Mouse (Mus musculus) Patski (cell line): ENCODE results near the gene Grcc10. TPM values are rescaled to one million over a fixed set of nuclear protein-coding genes. Genes with fewer than 3 reads are reported as not detected.

ENCODE experiments used
- ATAC-seq: fragments of 100-300 bp; one replicate; pipeline ENCODE4 v1.8.0; 2021
- CTCF ChIA-PET: fragments of 350-600 bp; sonication (Branson Sonifier 250); formaldehyde crosslinking; loops from one replicate; lab custom pipeline; 2022; ENCODE audit warnings: inconsistent platforms; lab: Charles Lee
- POLR2A ChIA-PET: fragments of 350-600 bp; sonication (Branson Sonifier 250); formaldehyde crosslinking; loops from one replicate; lab custom pipeline; 2022; ENCODE audit warnings: antibody characterized with exemption, inconsistent platforms; lab: Charles Lee
- DNase-seq: peaks from one replicate; pipeline ENCODE4 v3.0.0-alpha.2; 2011; ENCODE audit warnings: low read depth, low spot score
- H3K27me3 ChIP-seq: fragments of 371-371 bp; one replicate; pipeline ENCODE4 v1.5.1; 2021
- CTCF ChIP-seq: fragments of 100-300 bp; IDR thresholded peaks from one replicate; pipeline ENCODE4 v1.5.1; 2021
- in situ Hi-C: fragments of 300-500 bp; cut with MboI; formaldehyde crosslinking; loops from 3 replicates; pipeline ENCODE4 v1.11.1; 2018; ENCODE audit warnings: low pct_unique_long_range_greater_than_20kb, mixed read lengths
- polyA plus RNA-seq: library from polyadenylated mRNA; unstranded; gene quantifications from one replicate; pipeline ENCODE4 v1.2.3, GENCODE M21; 2021

Grcc10 gene
- polyA plus RNA-seq, 1 experiment from 2014 or later: 270 TPM

GRCm38 (mm10) chr6:124770511-124770910 lies 29.3 kb upstream of the Grcc10 start:
- in situ Hi-C loops: loop anchor here (25.0 kb wide), 1 partner anchor 283 kb away; the partner anchor contains the start of gene C1rl

GRCm38 (mm10) chr6:124770013-124770412 lies 28.8 kb upstream of the Grcc10 start:
- no peak for TF ChIP-seq CTCF
- ChIA-PET POLR2A (no interaction called here), CTCF (interaction anchor here (0.9 to 1.5 kb wide), 2 partner anchors 36 to 67 kb away, joined by 3 to 4 read pairs; no protein-coding TSS in a partner anchor)
- no peak for ATAC-seq
- in situ Hi-C loops: loop anchor here (25.0 kb wide), 1 partner anchor 283 kb away; the partner anchor contains the start of gene C1rl
- H3K27me3 ChIP-seq: no peaks in the 10 kb centered on the region
- no peak for DNase-seq

More at GRCm38 (mm10) chr6:124770511-124770910, 29.3 kb upstream of the Grcc10 start:
- ChIA-PET POLR2A (interaction anchor here (0.8 kb wide), 1 partner anchor 24 kb away, joined by 3 read pairs; no protein-coding TSS in a partner anchor), CTCF (interaction anchor here (0.9 to 1.5 kb wide), 3 partner anchors 9 to 68 kb away, joined by 3 to 4 read pairs (median 3); partner anchors contain the start of gene Lrrc23)
- H3K27me3 ChIP-seq: no peaks in the 10 kb centered on the region
- DNase-seq (no peak), ATAC-seq (no peak)
- no peak for TF ChIP-seq CTCF

GRCm38 (mm10) chr6:124769101-124769765 lies 28.1 kb upstream of the Grcc10 start, which contains the start of gene Eno2:
Gene Eno2, minus strand, starts transcription at chr6:124769673.
- DNase-seq (no peak), ATAC-seq (peak; percentile 45)
- ChIA-PET CTCF (no interaction called here), POLR2A (no interaction called here)
- H3K27me3 ChIP-seq: no peaks in the 10 kb centered on the region
- TF ChIP-seq CTCF: no peak
- in situ Hi-C loops: loop anchor here (25.0 kb wide), 1 partner anchor 282 kb away; the partner anchor contains the start of gene C1rl

- no peak for TF ChIP-seq CTCF
- ChIA-PET POLR2A (no interaction called here), CTCF (no interaction called here)
- no peaks in the 10 kb centered on the region for H3K27me3 ChIP-seq
- DNase-seq: no peak
- no peak for ATAC-seq
- in situ Hi-C loops: loop anchor here (25.0 kb wide), 1 partner anchor 281 kb away; the partner anchor contains the start of gene C1rl
Observed at GRCm38 (mm10) chr6:124768704-124769044, 27.5 kb upstream of the Grcc10 start.

GRCm38 (mm10) chr6:124767920-124768703 lies 26.9 kb upstream of the Grcc10 start:
- CTCF ChIA-PET: no interaction called here
- in situ Hi-C loops: loop anchor here (25.0 kb wide), 1 partner anchor 281 kb away; the partner anchor contains the start of gene C1rl
- no peak for TF ChIP-seq CTCF
- ATAC-seq: no peak
- POLR2A ChIA-PET: no interaction called here
- DNase-seq: no peak
- H3K27me3 ChIP-seq: no peaks in the 10 kb centered on the region

GRCm38 (mm10) chr6:124767536-124767919 lies 26.4 kb upstream of the Grcc10 start:
- DNase-seq: no peak
- TF ChIP-seq CTCF: no peak
- in situ Hi-C loops: loop anchor here (25.0 kb wide), 1 partner anchor 280 kb away; the partner anchor contains the start of gene C1rl
- no peak for ATAC-seq
- no peaks in the 10 kb centered on the region for H3K27me3 ChIP-seq
- POLR2A ChIA-PET: no interaction called here
- CTCF ChIA-PET: no interaction called here

GRCm38 (mm10) chr6:124765951-124766350 lies 24.8 kb upstream of the Grcc10 start:
- ChIA-PET CTCF (no interaction called here), POLR2A (no interaction called here)
- DNase-seq: no peak
- ATAC-seq: no peak
- H3K27me3 ChIP-seq: no peaks in the 10 kb centered on the region
- in situ Hi-C loops: loop anchor here (25.0 kb wide), 1 partner anchor 279 kb away; the partner anchor contains the start of gene C1rl
- TF ChIP-seq CTCF: no peak

- no peaks in the 10 kb centered on the region for H3K27me3 ChIP-seq
- in situ Hi-C loops: loop anchor here (25.0 kb wide), 1 partner anchor 272 kb away; the partner anchor contains the start of gene C1rl
- ChIA-PET CTCF (interaction anchor here (0.9 to 3.2 kb wide), 17 partner anchors 14 to 122 kb away, joined by 3 to 19 read pairs (median 4); partner anchors contain the start of genes Emg1, Grcc10, Lpcat3 and Lrrc23), POLR2A (interaction anchor here (0.6 to 3.5 kb wide), 8 partner anchors 15 to 1885 kb away, joined by 3 to 25 read pairs (median 3); partner anchors contain the start of gene Necap1)
- no peak for TF ChIP-seq CTCF
- peak; percentile 23 for ATAC-seq
- peak; percentile 61 for DNase-seq
Observed at GRCm38 (mm10) chr6:124759259-124759658, 18.1 kb upstream of the Grcc10 start.

GRCm38 (mm10) chr6:124758849-124759232 lies 17.7 kb upstream of the Grcc10 start:
- no peak for ATAC-seq
- H3K27me3 ChIP-seq: no peaks in the 10 kb centered on the region
- in situ Hi-C loops: loop anchor here (25.0 kb wide), 1 partner anchor 272 kb away; the partner anchor contains the start of gene C1rl
- POLR2A ChIA-PET: interaction anchor here (0.6 to 3.5 kb wide), 9 partner anchors 14 to 1885 kb away, joined by 3 to 25 read pairs (median 3); partner anchors contain the start of gene Necap1
- CTCF ChIA-PET: interaction anchor here (0.9 to 3.2 kb wide), 18 partner anchors 14 to 121 kb away, joined by 3 to 19 read pairs (median 4); partner anchors contain the start of genes Emg1, Grcc10, Lpcat3 and Lrrc23
- TF ChIP-seq CTCF: no peak
- DNase-seq: no peak
